Mouse (Mus musculus): ENCODE data around the gene Mrpl19.

Gene Mrpl19

GRCm38 (mm10) chr6:81965296-81966067, at the start of gene Mrpl19:
TSS of gene Mrpl19 (minus strand) at chr6:81965958.
- peak; percentile 89 for DNase-seq (ENCODE audit: low spot score)

- DNase-seq (ENCODE audit: low spot score), result no peak
Observed at GRCm38 (mm10) chr6:82012392-82012791, 46.6 kb upstream of the Mrpl19 start.

- DNase-seq (ENCODE audit: low spot score), result no peak
Observed at GRCm38 (mm10) chr6:81990049-81990810, 24.5 kb upstream of the Mrpl19 start.

GRCm38 (mm10) chr6:81988341-81988740, 22.6 kb upstream of the Mrpl19 start:
- no peak for DNase-seq (ENCODE audit: low spot score)

GRCm38 (mm10) chr6:81987580-81987979, 21.8 kb upstream of the Mrpl19 start:
- DNase-seq (ENCODE audit: low spot score), result no peak

- DNase-seq (ENCODE audit: low spot score), result peak; percentile 84
Observed at GRCm38 (mm10) chr6:81987010-81987409, 21.3 kb upstream of the Mrpl19 start.

GRCm38 (mm10) chr6:81986599-81986998, 20.8 kb upstream of the Mrpl19 start:
- no peak for DNase-seq (ENCODE audit: low spot score)

GRCm38 (mm10) chr6:81986171-81986570, 20.4 kb upstream of the Mrpl19 start:
- DNase-seq (ENCODE audit: low spot score), result no peak

GRCm38 (mm10) chr6:81979286-81979685, 13.5 kb upstream of the Mrpl19 start:
- no peak for DNase-seq (ENCODE audit: low spot score)

- DNase-seq (ENCODE audit: low spot score), result peak; percentile 69
Observed at GRCm38 (mm10) chr6:81975971-81976621, 10.3 kb upstream of the Mrpl19 start.

- DNase-seq (ENCODE audit: low spot score), result no peak
Observed at GRCm38 (mm10) chr6:81972595-81972994, 6.8 kb upstream of the Mrpl19 start.

GRCm38 (mm10) chr6:81971196-81971595, 5.4 kb upstream of the Mrpl19 start:
- DNase-seq (ENCODE audit: low spot score), result no peak

- DNase-seq (ENCODE audit: low spot score), result no peak
Observed at GRCm38 (mm10) chr6:81966068-81966544, 348 bp upstream of the Mrpl19 start.

- no peak for DNase-seq (ENCODE audit: low spot score)
Observed at GRCm38 (mm10) chr6:81960284-81960683, 5.5 kb downstream of the Mrpl19 start.

- no peak for DNase-seq (ENCODE audit: low spot score)
Observed at GRCm38 (mm10) chr6:81959866-81960265, 5.9 kb downstream of the Mrpl19 start.

- DNase-seq (ENCODE audit: low spot score), result no peak
Observed at GRCm38 (mm10) chr6:81957992-81958391, 7.8 kb downstream of the Mrpl19 start.

GRCm38 (mm10) chr6:81956399-81956798, 9.4 kb downstream of the Mrpl19 start:
- DNase-seq (ENCODE audit: low spot score), result no peak

- DNase-seq (ENCODE audit: low spot score), result no peak
Observed at GRCm38 (mm10) chr6:81955133-81955532, 10.6 kb downstream of the Mrpl19 start.

- DNase-seq (ENCODE audit: low spot score), result no peak
Observed at GRCm38 (mm10) chr6:81946906-81947305, 18.9 kb downstream of the Mrpl19 start.

GRCm38 (mm10) chr6:81944432-81944831, 21.3 kb downstream of the Mrpl19 start:
- no peak for DNase-seq (ENCODE audit: low spot score)

GRCm38 (mm10) chr6:81943281-81943680, 22.5 kb downstream of the Mrpl19 start:
- DNase-seq (ENCODE audit: low spot score), result no peak

- DNase-seq (ENCODE audit: low spot score), result no peak
Observed at GRCm38 (mm10) chr6:81941718-81942117, 24.0 kb downstream of the Mrpl19 start.

- no peak for DNase-seq (ENCODE audit: low spot score)
Observed at GRCm38 (mm10) chr6:81933281-81933680, 32.5 kb downstream of the Mrpl19 start.
